Mouse (Mus musculus): Measurements from ENCODE around the gene F8a.
"Not testable (repeated sequence)": the region's sequence is repeated elsewhere in the genome, so short reads cannot be mapped to it uniquely, and the experiment has no call there.

- TF ChIP-seq CTCF, EP300 (IDR thresholded peaks at IDR 0.05; ENCODE audit: low read depth): not testable (repeated sequence)
Measured at GRCm38 (mm10) chrX:73191934-73192333, 36.2 kb upstream of the F8a start, which contains the start of gene Xlr3b.

Measured in liver, embryonic 14.5 days (tissue).